Mouse (Mus musculus) megakaryocyte-erythroid progenitor cell, adult 5 weeks (primary cell): ENCODE results near the gene Ivl. TPM values are rescaled to one million over a fixed set of nuclear protein-coding genes. Genes with fewer than 3 reads are reported as not detected.

Experiments
- polyA plus RNA-seq: library from polyadenylated mRNA; stranded (reverse); fragments of >175 nt; gene quantifications from 2 replicates; pipeline ENCODE4 v1.2.3, GENCODE M21; 2012

Gene Ivl
- 0.04 TPM in 1 of 2 replicates, not detected in the other for polyA plus RNA-seq

GRCm38 (mm10) chr3:92573449-92574041, at the start of gene Ivl:
Gene Ivl (minus strand): TSS chr3:92573735.

GRCm38 (mm10) chr3:92621560-92621959, 48.0 kb upstream of the Ivl start, which contains the start of gene Lce6a:
Gene Lce6a (minus strand): TSS chr3:92621660.

GRCm38 (mm10) chr3:92607392-92607791, 33.9 kb upstream of the Ivl start, which contains the start of gene 2210017I01Rik:
Gene 2210017I01Rik (minus strand): TSS chr3:92607492.

GRCm38 (mm10) chr3:92588858-92589257, 15.3 kb upstream of the Ivl start, which contains the start of gene Smcp:
Gene Smcp (minus strand): TSS chr3:92588997.

GRCm38 (mm10) chr3:92534411-92534810, 39.1 kb downstream of the Ivl start, which contains the start of gene 2310046K23Rik:
Gene 2310046K23Rik (minus strand): TSS chr3:92534511.

Other genes with a start within 250 kb of the Ivl start
- not detected in 2 replicates for gene Sprr2d, start 234.6 kb downstream of the Ivl start, polyA plus RNA-seq
- gene Sprr2e, start 221.6 kb downstream of the Ivl start, polyA plus RNA-seq, result not detected in 2 replicates
- not detected in 2 replicates for gene Sprr2f, start 208.5 kb downstream of the Ivl start, polyA plus RNA-seq
- gene Sprr2h, start 188.1 kb downstream of the Ivl start, polyA plus RNA-seq, result not detected in 2 replicates
- gene Sprr2i, start 165.7 kb downstream of the Ivl start, polyA plus RNA-seq, result not detected in 2 replicates
- not detected in 2 replicates for gene Sprr2j-ps, start 155.7 kb downstream of the Ivl start, polyA plus RNA-seq
- gene Gm9774, start 144.3 kb downstream of the Ivl start, polyA plus RNA-seq, result 8.9 and 10.1 TPM in 2 replicates
- not detected in 2 replicates for gene Sprr2k, start 141.2 kb downstream of the Ivl start, polyA plus RNA-seq
- gene Sprr1b, start 134.9 kb downstream of the Ivl start, polyA plus RNA-seq, result not detected in 2 replicates
- not detected in 2 replicates for gene Sprr3, start 115.0 kb downstream of the Ivl start, polyA plus RNA-seq
- gene Sprr1a, start 87.8 kb downstream of the Ivl start, polyA plus RNA-seq, result 0.12 TPM in 1 of 2 replicates, not detected in the other
- not detected in 2 replicates for gene Sprr4, start 73.2 kb downstream of the Ivl start, polyA plus RNA-seq
- not detected in 2 replicates for gene 2310046K23Rik, start 39.2 kb downstream of the Ivl start, polyA plus RNA-seq
- gene Smcp, start 15.3 kb upstream of the Ivl start, polyA plus RNA-seq, result 0.07 TPM in 1 of 2 replicates, not detected in the other
- not detected in 2 replicates for gene 2210017I01Rik, start 33.8 kb upstream of the Ivl start, polyA plus RNA-seq
- gene Lce6a, start 47.9 kb upstream of the Ivl start, polyA plus RNA-seq, result not detected in 2 replicates
- 0.10 TPM in 1 of 2 replicates, not detected in the other for gene Lce1a1, start 74.6 kb upstream of the Ivl start, polyA plus RNA-seq
- gene Lce1b, start 83.2 kb upstream of the Ivl start, polyA plus RNA-seq, result not detected in 2 replicates
- not detected in 2 replicates for gene Lce1a2, start 96.6 kb upstream of the Ivl start, polyA plus RNA-seq
- gene Lce1c, start 105.5 kb upstream of the Ivl start, polyA plus RNA-seq, result not detected in 2 replicates
- not detected in 2 replicates for gene Lce1d, start 113.5 kb upstream of the Ivl start, polyA plus RNA-seq
- not detected in 2 replicates for gene Lce1e, start 135.3 kb upstream of the Ivl start, polyA plus RNA-seq
- not detected in 2 replicates for gene Lce1f, start 146.6 kb upstream of the Ivl start, polyA plus RNA-seq
- not detected in 2 replicates for gene Gm38119, start 165.4 kb upstream of the Ivl start, polyA plus RNA-seq
- gene Lce1g, start 178.6 kb upstream of the Ivl start, polyA plus RNA-seq, result not detected in 2 replicates
- not detected in 2 replicates for gene Lce1h, start 191.3 kb upstream of the Ivl start, polyA plus RNA-seq
- not detected in 2 replicates for gene Lce1i, start 205.2 kb upstream of the Ivl start, polyA plus RNA-seq
- not detected in 2 replicates for gene Lce1j, start 216.8 kb upstream of the Ivl start, polyA plus RNA-seq
- gene Lce1k, start 234.2 kb upstream of the Ivl start, polyA plus RNA-seq, result not detected in 2 replicates